Mouse (Mus musculus) heart, postnatal 0 days (tissue): ENCODE data around the gene Zfp541.

Experiments
- CTCF ChIP-seq: IDR thresholded peaks from 2 replicates; pipeline ENCODE4 v1.5.1; 2016; ENCODE audit warnings: antibody characterized with exemption, control low read depth, low read depth
- EP300 ChIP-seq: IDR thresholded peaks from 2 replicates; pipeline ENCODE4 v1.6.1; 2016; ENCODE audit warnings: antibody characterized with exemption, low read depth

- TF ChIP-seq CTCF, result no peak
- TF ChIP-seq EP300, result no peak
Measured at GRCm38 (mm10) chr7:16049576-16049915, 12.1 kb upstream of the Zfp541 start.
